Mouse (Mus musculus): ENCODE results near the gene Col9a2.

Gene Col9a2

DNA sequence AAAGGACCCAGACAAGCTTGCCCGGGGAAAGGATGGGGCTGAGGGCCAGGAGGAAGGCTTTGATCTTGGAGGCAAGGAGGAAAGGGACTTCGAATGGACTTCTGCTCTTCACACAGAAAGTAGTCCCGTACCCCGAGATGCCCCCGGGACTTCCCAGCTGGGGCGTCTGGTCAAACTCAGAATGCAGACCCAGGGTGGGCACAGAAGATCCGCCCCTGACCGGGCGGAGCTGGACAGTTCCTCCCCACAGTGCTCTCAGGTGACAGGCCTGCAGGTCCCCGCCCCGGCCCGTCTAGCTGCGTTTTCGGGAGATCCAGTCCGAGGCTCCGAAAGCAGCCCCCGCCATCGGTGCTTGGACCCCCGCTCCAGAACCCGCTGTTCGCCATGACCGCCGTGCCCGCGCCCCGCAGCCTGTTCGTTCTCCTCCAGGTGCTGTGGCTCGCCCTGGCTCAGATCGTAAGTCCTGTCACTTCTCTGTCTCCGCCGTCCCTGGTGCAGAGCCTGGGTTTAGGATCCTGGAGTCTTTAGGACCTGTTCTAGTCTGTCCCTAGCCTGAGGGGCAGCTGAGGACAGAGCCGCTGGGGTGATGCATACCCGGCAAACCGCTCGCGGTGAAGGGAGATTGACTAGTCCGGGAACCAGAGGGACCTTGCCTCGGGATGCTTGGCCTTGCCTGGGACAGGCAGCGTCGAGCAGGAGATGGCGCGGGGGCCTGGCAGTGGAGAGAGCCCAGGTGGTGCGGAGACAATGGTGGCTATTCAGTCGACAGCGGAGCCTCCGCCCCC is at the start of gene Col9a2:
Col9a2 (plus strand) TSS at position 55 of the 785 bp plus-strand sequence.
- DNase-seq, result no peak

- DNase-seq, result no peak
These were observed 46.9 kb upstream of the Col9a2 start for GRCm38 (mm10) chr4:120992284-120992683.

- DNase-seq, result no peak
These were observed 46.2 kb upstream of the Col9a2 start for GRCm38 (mm10) chr4:120993025-120993424.

DNA sequence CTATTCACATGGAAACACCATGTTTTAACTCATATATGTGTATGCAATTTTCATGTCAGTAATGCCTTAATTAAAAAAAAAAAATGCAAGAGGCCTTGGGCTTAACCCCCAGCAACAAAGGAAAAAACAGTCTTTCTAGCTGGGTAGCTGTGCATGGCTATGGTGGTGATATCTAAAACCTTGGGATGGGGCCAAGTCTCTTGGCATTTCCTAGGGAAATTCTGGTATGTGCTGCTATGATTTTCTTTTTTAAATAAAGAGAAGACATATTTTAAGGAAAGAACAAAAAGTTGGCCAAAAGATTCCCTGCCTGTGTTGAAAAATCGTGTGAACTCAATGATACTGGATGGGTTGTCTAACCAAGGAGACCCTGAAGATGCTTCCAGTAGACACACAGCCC is 43.3 kb upstream of the Col9a2 start:
- DNase-seq, result peak in 1 of 2 experiments; percentile 47

DNA sequence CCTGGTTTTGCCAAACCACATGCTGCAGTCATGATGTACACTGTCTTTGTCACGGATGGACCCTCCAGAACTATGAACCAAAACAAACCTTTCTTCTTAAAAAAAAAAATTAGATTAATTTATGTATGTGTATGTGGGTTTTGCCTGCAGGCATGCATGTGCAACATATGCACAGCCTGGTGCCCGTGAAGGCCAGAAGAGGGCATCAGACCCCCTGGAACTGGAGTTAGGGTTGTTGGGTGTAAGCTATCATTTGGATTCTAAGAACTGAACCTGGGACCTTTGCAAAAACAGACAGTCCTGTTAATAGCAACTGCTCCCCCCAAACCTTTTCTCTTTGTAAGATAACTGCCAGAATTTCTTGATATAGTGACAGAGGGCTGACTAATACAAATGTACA is 38.1 kb upstream of the Col9a2 start:
- DNase-seq, result no peak

DNA sequence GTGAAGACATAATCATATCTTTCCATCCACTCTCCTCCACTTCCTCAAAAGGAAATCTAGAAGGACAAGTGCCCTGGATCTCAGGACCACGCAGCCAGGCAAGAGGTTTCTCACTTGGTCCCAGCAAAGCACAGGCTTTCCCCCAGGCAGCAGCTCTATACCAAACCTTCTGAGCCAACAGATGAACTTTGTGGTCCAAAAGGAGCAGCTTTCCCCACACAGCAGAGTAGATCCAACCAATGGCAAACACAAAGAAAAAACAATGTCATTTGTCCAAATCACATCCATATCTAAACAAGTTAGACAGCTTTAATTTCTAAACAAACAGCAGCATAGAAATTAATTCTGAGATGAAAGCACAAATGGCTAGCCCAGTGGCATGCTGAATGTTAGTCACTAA is 37.5 kb upstream of the Col9a2 start:
- no peak for DNase-seq

- DNase-seq, result no peak
These were observed 36.6 kb upstream of the Col9a2 start for GRCm38 (mm10) chr4:121002400-121003171.

GRCm38 (mm10) chr4:121003611-121004091 is 35.5 kb upstream of the Col9a2 start:
- DNase-seq, result no peak

DNA sequence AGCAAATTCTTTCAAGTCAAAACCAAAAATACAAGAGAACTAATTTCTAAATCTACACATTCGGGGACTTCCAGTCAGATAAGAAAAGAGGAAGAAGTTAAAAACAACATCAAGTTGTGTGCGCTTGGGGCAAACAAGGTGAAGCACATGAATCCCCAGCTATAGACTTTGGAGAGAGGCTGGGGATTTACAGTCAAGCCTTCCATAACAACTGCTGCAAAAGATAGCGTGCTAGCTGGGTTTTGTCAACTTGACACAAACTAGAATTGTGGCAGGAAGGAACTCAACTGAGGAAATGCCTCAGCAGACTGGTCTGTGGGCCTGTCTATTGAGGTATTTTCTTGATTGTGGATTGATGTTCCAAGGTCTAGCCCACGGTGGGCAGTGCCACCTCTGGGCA is 34.5 kb upstream of the Col9a2 start:
- DNase-seq, result no peak

DNA sequence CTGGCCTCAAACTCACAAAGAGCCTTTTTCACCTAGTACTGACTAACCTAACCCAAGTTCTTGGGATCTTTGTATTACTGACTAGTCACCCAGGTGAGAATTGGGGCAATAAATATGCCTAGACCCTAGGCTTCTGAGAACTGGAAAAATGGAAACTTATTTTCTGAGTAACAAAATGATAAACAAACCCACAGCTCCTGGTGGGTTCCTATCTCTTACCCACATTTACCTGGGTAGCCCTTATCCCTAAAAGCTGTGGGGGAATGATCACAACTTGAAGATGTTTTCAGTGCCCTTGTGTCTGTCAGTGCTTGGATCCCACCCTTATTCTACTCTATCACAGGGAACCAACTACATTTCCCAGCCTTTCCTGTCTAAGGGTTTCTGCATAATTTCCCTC is 32.2 kb upstream of the Col9a2 start:
- no peak for DNase-seq

- no peak for DNase-seq
These were observed 31.0 kb upstream of the Col9a2 start for GRCm38 (mm10) chr4:121008071-121008745.

GRCm38 (mm10) chr4:121009151-121009550 is 30.0 kb upstream of the Col9a2 start:
- no peak for DNase-seq

GRCm38 (mm10) chr4:121010770-121011549 is 28.2 kb upstream of the Col9a2 start:
- no peak for DNase-seq

- DNase-seq, result no peak
These were observed 24.5 kb upstream of the Col9a2 start for GRCm38 (mm10) chr4:121014594-121015267.

- DNase-seq, result no peak
These were observed 23.9 kb upstream of the Col9a2 start for GRCm38 (mm10) chr4:121015268-121015659.

DNA sequence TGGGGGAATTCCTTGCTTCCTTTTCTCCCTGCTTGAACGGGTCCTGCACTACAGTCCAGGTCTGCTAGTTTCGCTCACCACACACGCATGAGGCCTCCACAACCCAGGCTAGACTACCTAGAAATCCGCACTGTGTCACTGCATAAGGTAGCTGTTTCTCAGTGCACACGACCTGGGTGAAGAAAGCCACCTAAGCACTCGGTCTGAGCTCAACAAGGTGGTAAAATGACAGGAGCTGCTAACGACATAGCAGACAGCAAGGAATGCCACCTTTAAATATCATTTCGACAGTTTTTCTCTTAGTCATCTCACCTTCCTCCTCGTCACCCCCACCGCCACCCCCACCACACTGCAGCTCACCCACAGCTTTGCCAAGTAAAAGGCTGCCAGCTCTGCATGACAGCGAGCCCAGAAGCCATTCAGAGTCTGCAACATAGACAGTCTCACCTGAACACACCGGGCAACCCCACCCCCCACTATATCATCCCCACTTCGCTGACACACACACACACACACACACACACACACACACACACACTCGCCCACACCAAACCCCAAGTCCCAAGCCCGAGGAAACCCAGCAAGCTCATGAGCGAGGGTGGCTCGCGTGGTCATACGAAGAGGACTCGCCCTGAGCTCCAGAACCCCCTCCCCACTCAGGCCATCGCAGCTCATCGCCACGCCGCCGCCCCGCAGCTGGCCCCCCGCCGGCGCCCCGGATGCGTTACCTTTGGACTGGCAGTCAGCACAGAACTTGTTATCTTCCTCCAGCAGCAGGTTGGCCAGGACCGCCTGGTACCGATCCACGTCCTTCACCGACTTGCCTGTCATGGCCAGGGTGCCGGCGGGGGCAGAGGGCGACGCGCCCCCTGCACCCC is 22.9 kb upstream of the Col9a2 start:
- DNase-seq, result peak; percentile 34 to 43

DNA sequence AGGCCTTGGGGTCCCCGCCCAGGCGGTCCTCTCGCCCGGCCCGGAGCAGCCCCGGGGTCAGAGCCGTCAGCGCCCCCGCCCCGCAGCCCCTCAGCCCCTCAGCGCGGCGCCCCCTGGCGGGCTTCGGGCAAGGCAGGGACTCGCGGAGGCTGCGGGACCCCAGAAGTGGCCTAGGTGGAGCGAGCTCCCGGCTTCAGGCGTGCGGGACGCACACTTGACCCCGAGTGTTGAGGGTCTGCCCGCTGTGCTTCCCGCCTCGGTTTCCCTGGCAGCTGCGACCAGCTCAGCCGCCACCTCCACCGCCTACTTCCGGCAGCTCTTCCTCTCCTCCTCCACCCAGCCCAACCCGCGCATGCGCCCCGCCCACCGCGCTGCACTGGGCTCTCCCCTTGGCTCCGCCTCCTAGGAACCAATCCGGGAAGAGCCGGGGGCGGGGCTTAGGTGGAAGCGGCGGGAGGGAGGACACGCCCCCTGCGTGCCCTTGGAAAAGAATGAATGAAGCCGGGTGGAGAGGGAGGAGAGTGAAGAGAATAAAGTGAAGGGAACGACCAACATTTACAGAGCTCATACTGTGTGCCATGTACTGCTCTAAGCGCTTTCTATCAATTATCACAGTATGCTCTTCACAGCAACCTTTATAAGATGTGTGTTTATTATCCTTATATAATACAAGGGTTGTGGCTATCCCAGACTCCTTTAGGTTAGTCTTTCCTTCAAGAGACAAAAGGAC is 22.1 kb upstream of the Col9a2 start, which contains the start of gene Smap2:
Smap2 (minus strand) TSS at position 320 of the 730 bp plus-strand sequence.
- peak; percentile 99 for DNase-seq

DNA sequence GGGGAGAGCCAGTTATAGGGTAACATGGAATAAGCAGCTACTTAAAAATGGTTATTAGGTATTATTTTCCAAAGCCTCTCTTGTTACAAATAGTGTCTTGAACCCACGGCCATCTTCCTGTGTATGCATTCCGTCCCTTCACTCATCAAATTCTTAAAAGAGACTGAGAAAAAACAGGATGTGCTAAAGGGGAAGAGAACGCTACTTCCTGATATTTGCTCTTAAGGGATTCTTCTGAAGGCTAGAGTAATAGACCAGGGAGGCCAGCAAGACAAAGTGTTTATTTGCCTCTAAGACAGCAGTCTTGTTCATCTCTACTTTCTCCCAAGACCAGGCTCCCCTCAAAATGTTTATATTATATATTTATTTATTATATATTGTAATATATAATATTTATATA is 20.9 kb upstream of the Col9a2 start:
- no peak for DNase-seq

DNA sequence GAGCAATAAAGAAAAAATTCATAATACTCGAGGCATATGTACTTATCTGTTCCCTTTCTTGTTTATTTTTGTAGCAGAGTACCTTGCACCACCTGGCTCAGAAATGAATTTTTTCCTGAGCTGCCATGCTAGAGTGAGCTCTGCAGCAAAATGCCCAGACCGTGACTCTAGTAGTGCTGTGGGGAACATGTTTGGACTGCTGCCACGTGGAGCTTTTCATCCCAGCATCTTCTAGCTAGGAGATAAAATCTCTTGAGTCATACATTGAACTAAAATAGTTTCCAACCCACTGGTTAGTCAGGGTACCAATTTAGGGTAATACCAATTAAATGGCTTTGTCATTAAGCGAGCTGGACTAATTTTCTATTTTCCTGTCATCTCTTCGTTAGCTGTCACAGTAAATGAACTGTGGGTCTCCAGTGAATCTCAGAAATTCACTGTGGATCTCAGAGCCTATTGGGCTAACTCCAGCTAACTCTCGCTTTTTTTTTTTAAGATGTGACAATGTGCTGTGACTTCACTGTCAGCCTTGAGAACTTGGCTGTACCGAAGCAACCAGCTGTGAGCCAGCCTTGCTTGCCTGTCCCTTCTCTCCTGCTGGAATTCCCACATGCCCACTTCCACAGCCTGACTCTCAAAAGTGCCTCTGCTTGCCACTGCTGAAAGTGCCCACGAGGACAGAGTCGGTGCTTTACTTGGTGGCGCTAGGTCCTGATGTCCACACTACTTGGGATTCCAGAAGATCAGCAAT is 19.0 kb upstream of the Col9a2 start:
- peak; percentile 45 to 66 for DNase-seq
